Mouse (Mus musculus) midbrain, postnatal 0 days (tissue): ENCODE results near the gene Trmt10c. TPM values are rescaled to one million over a fixed set of nuclear protein-coding genes. Genes with fewer than 3 reads are reported as not detected.
"Not testable (repeated sequence)": the region's sequence is repeated elsewhere in the genome, so short reads cannot be mapped to it uniquely, and the experiment has no call there.

Source experiments
- ATAC-seq: fragments of 200-750 bp; cut with Nextera tagmentation; 2 replicates; pipeline ENCODE4 v1.8.0; 2017; ENCODE audit warnings: moderate number of reproducible peaks, mild to moderate bottlenecking, moderate TSS enrichment, moderate library complexity; ENCODE audit not compliant: low FRiP score
- DNase-seq: peaks from one replicate; pipeline ENCODE4 v3.0.0-alpha.2; 2015; ENCODE audit warnings: low spot score
- H3K27ac ChIP-seq: fragments of 300-500 bp; sonication (generic); 2 replicates; pipeline ENCODE4 v1.5.1; 2014; ENCODE audit warnings: low read depth, mild to moderate bottlenecking, low read length, mixed read lengths
- H3K27me3 ChIP-seq: fragments of 300-500 bp; sonication (generic); 2 replicates; pipeline ENCODE4 v1.6.1; 2014; ENCODE audit warnings: low read length, control low read depth, mixed read lengths; ENCODE audit not compliant: insufficient read depth
- H3K36me3 ChIP-seq: fragments of 300-500 bp; sonication (generic); 2 replicates; pipeline ENCODE4 v1.6.1; 2014; ENCODE audit warnings: low read length, control low read depth, mixed read lengths; ENCODE audit not compliant: insufficient read depth
- H3K4me1 ChIP-seq: fragments of 300-500 bp; sonication (generic); 2 replicates; pipeline ENCODE4 v1.6.1; 2014; ENCODE audit warnings: mild to moderate bottlenecking, control low read depth, antibody characterized with exemption, low read length, mixed read lengths; ENCODE audit not compliant: insufficient read depth
- H3K4me2 ChIP-seq: fragments of 300-500 bp; sonication (generic); 2 replicates; pipeline ENCODE4 v1.6.1; 2014; ENCODE audit warnings: low read depth, mild to moderate bottlenecking, low read length, mixed read lengths; ENCODE audit not compliant: poor library complexity, severe bottlenecking
- H3K4me3 ChIP-seq: fragments of 300-500 bp; sonication (generic); 2 replicates; pipeline ENCODE4 v1.5.1; 2014; ENCODE audit warnings: low read depth, mild to moderate bottlenecking, low read length, moderate library complexity
- H3K9ac ChIP-seq: fragments of 300-500 bp; sonication (generic); replicated peaks from 2 replicates; pipeline ENCODE4 v1.6.1; 2014; ENCODE audit warnings: mild to moderate bottlenecking, low read length, moderate library complexity, mixed read lengths; ENCODE audit not compliant: poor library complexity, severe bottlenecking
- H3K9me3 ChIP-seq: fragments of 300-500 bp; sonication (generic); 2 replicates; pipeline ENCODE4 v1.6.1; 2016; ENCODE audit warnings: low read length, control low read depth
- CTCF ChIP-seq: IDR thresholded peaks from 2 replicates; pipeline ENCODE4 v1.5.1; 2016; ENCODE audit warnings: antibody characterized with exemption, mild to moderate bottlenecking
- WGBS: fragments of 180-500 bp; shearing (Covaris S2); extraction: QIAGEN DNeasy Blood & Tissue Kit; methylation state at CpG from one replicate; pipeline ENCODE4 v1.1.7; 2014; 5-methylcytosine and 5-hydroxymethylcytosine counted together
- polyA plus RNA-seq: library from polyadenylated mRNA; unstranded; fragments of >200 nt; fragmentation: Nextera tagmentation; extraction: Ambion mirVana; gene quantifications from 2 replicates; pipeline ENCODE4 v1.2.1, GENCODE M21; 2015
- total RNA-seq: library from RNA; depleted of rRNA; stranded (reverse); fragments of >200 nt; gene quantifications from 2 replicates; pipeline ENCODE4 v1.2.3, GENCODE M21; 2014

Trmt10c gene
- total and polyA plus RNA-seq, 2 experiments from 2014 or later = 10.1 to 15.0 TPM

GRCm38 (mm10) chr16:56075222-56076111, 37.8 kb upstream of the Trmt10c start:
- ATAC-seq (peak; percentile 92), DNase-seq (peak; percentile 96)
- peak overlapping the region; percentile 88 for H3K27ac ChIP-seq
- under 1% methylated on average over 43 of the region's 66 CpGs for WGBS
- H3K9ac ChIP-seq = peak overlapping the region; percentile 78
- peak overlapping the region; percentile 53 for H3K4me2 ChIP-seq
- no peaks in the 10 kb centered on the region for H3K9me3 ChIP-seq
- no peaks in the 10 kb centered on the region for H3K27me3 ChIP-seq
- no peak for TF ChIP-seq CTCF
- peaks cover 5% of the 10 kb centered on the region; the same call in 1 of the 2 replicates for H3K4me1 ChIP-seq
- H3K4me3 ChIP-seq = peak overlapping the region; percentile 71
- no peaks in the 10 kb centered on the region for H3K36me3 ChIP-seq

DNA sequence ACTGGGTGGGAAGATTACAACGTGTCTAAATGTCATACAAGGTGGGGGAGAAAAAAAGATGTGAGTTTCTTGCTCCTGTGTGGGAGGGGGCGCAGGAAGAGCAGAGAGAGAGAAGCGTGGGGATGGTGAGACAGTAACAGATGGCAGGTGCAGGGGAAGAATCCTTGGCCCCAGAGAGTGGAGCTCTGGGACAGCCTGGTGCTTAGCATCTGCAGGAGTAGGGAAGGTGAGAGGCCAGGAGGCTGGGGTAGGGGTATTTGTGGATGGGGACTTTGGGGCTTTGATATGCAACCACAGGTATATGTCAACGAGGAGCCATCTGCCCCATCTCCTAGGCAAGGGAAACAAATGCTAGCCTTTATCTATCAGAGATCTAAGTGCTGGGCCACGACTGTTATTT, 36.9 kb upstream of the Trmt10c start:
- 83% methylated on average over 5 of the region's 5 CpGs for WGBS

GRCm38 (mm10) chr16:56074122-56074521, 36.5 kb upstream of the Trmt10c start:
- no peak overlapping the region for H3K27ac ChIP-seq
- WGBS = 87% methylated on average over 1 of the region's 1 CpGs
- no peaks in the 10 kb centered on the region for H3K27me3 ChIP-seq
- H3K4me3 ChIP-seq = no peak overlapping the region
- no peaks in the 10 kb centered on the region for H3K9me3 ChIP-seq
- TF ChIP-seq CTCF = no peak
- ATAC-seq (no peak), DNase-seq (no peak)
- no peak overlapping the region for H3K4me2 ChIP-seq
- H3K9ac ChIP-seq = no peak overlapping the region
- H3K36me3 ChIP-seq = no peaks in the 10 kb centered on the region
- H3K4me1 ChIP-seq = peaks cover 5% of the 10 kb centered on the region; the same call in 1 of the 2 replicates

More for the DNA sequence above, 36.9 kb upstream of the Trmt10c start:
- Histone ChIP-seq H3K36me3 (no peaks in the 10 kb centered on the region), H3K4me3 (no peak overlapping the region), H3K27ac (peak overlapping the region; percentile 88), H3K4me1 (peaks cover 5% of the 10 kb centered on the region; the same call in 1 of the 2 replicates), H3K9ac (no peak overlapping the region), H3K27me3 (no peaks in the 10 kb centered on the region), H3K4me2 (no peak overlapping the region), H3K9me3 (no peaks in the 10 kb centered on the region)
- no peak for DNase-seq
- TF ChIP-seq CTCF = no peak
- peak; percentile 33; the same call in 1 of the 2 replicates for ATAC-seq

- not testable (repeated sequence) for H3K4me1 ChIP-seq, DNase-seq, H3K9me3 ChIP-seq, H3K4me3 ChIP-seq, H3K27me3 ChIP-seq, H3K27ac ChIP-seq, H3K4me2 ChIP-seq, ATAC-seq, H3K9ac ChIP-seq, H3K36me3 ChIP-seq
- 95% methylated on average over 6 of the region's 6 CpGs for WGBS
Observed at GRCm38 (mm10) chr16:56073150-56073549, 35.5 kb upstream of the Trmt10c start.

DNA sequence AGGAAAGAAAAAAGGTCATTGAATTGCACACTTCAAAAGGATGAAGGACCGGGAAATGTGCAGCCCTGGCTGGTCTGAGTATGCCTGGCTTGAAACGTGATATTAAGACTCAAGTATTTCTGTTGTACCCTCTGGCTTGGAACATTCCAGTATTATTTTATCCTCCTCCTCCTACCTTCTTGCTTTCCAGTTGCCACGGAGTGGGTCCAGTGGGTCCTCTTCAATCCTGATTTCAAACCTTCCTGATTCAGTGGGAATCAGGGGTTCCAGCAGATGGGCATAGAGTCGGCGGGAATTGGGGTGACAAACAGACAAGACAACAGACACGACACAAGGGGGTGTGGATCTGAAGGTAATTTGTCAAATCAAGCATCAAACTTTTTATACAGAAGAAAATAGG, 34.9 kb upstream of the Trmt10c start:
- Histone ChIP-seq H3K4me2 (no peak overlapping the region), H3K4me1 (peaks cover 5% of the 10 kb centered on the region; the same call in 1 of the 2 replicates), H3K9me3 (no peaks in the 10 kb centered on the region), H3K9ac (no peak overlapping the region), H3K36me3 (no peaks in the 10 kb centered on the region), H3K4me3 (no peak overlapping the region), H3K27me3 (no peaks in the 10 kb centered on the region), H3K27ac (no peak overlapping the region)
- DNase-seq (no peak), ATAC-seq (no peak)
- TF ChIP-seq CTCF = no peak
- 74% methylated on average over 6 of the region's 6 CpGs for WGBS
